Comparison of ENCODE assay signal across 8 mouse cellular contexts in the genomic region with DNA sequence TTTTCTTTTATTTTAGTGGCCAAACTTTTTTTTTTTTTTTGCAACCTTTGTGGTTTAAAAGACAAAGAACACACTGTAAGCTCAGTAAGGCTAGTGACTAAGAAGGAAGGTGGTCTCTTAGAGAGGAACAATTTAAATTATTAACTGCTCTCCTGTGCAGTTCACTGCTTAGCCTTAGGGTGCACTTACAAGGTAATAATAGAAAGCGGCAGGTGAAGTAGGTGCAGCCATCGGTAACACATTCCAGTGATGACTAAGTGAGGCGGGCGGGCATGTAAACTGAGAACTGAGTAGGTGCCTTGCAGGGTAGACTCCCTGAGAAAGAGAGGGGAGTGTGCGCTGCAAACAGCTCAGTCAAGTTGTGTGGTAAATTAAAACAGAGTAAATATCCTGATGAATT. TPM values are rescaled to one million over a fixed set of nuclear protein-coding genes. Genes with fewer than 3 reads are reported as not detected.
DNase-seq lines count a peak whose midpoint lies in the region; ATAC-seq and TF ChIP-seq lines count a peak whose summit lies in the region.

No protein-coding gene starts in this region.

- H3K27ac ChIP-seq in heart, embryonic 14.5 days (replicated peaks in 1 of 2; ENCODE audit: control insufficient read depth in 1 of 2, insufficient read depth in 1 of 2, low read depth in 2 of 2, low read length in 2 of 2): no peak overlapping the region
- H3K27ac ChIP-seq in intestine, embryonic 14.5 days (ENCODE audit: low read depth): no peak overlapping the region
- H3K27ac ChIP-seq in liver, postnatal 0 days (ENCODE audit: low read depth): no peak overlapping the region

- ATAC-seq in heart, embryonic 14.5 days (ENCODE audit: insufficient number of reproducible peaks, insufficient read depth, low FRiP score, low read depth): no peak
- ATAC-seq in intestine, embryonic 14.5 days (replicated peaks; ENCODE audit: low FRiP score, low TSS enrichment, low read depth): no peak
- ATAC-seq in liver, postnatal 0 days: no peak

- H3K9ac ChIP-seq in heart, embryonic 14.5 days (ENCODE audit: low read length): peak overlapping the region; percentile 76
- H3K9ac ChIP-seq in intestine, embryonic 14.5 days (ENCODE audit: low read length): peak overlapping the region; percentile 89; the same call in 1 of the 2 replicates
- 0 out of 2 replicates have a peak overlapping the region, but pooled peaks have one; percentile 9 for H3K9ac ChIP-seq in liver, postnatal 0 days (replicated peaks)

- H3K4me2 ChIP-seq in heart, embryonic 14.5 days (ENCODE audit: low read length): peak overlapping the region; percentile 88
- H3K4me2 ChIP-seq in intestine, embryonic 14.5 days (ENCODE audit: low read length): peak overlapping the region; percentile 81
- H3K4me2 ChIP-seq in liver, postnatal 0 days (ENCODE audit: low read depth, low read length): peak overlapping the region; percentile 86

- 30% methylated on average over 5 of the region's 5 CpGs for whole genome bisulfite sequencing in heart, embryonic 14.5 days
- 50% methylated on average over 5 of the region's 5 CpGs for WGBS in intestine, embryonic 14.5 days
- WGBS in liver, postnatal 0 days (ENCODE audit: insufficient replicate concordance): 71% methylated on average over 5 of the region's 5 CpGs

- intact Hi-C loops in heart, postnatal 10 days (cut with DNase I): no loop called here

- DNase-seq in heart, postnatal 10 days: no peak
- peak; percentile 42 for DNase-seq in ZHBTc4 (ENCODE audit: low read depth, low spot score)
- DNase-seq in intestine, embryonic 14.5 days (ENCODE audit: low spot score): no peak
- DNase-seq in liver, postnatal 0 days: no peak
- DNase-seq in layer of hippocampus, postnatal 36 days: no peak
- no peak for DNase-seq in layer of hippocampus, postnatal 10 days (ENCODE audit: low spot score in 2 of 2)
- no peak for DNase-seq in T-cell, adult 2 months (ENCODE audit: low spot score)

- peaks cover 2 to 20% of the 10 kb centered on the region in 2 experiments for H3K4me1 ChIP-seq in heart, embryonic 14.5 days (ENCODE audit: control insufficient read depth in 2 of 2, insufficient read depth in 2 of 2, low read length in 2 of 2)
- peaks cover 19% of the 10 kb centered on the region for H3K4me1 ChIP-seq in intestine, embryonic 14.5 days (replicated peaks; ENCODE audit: control insufficient read depth, insufficient read depth, low read length)
- peaks cover 21% of the 10 kb centered on the region for H3K4me1 ChIP-seq in liver, postnatal 0 days (ENCODE audit: insufficient read depth)

- no peak for TF ChIP-seq CTCF in liver, postnatal 0 days (IDR thresholded peaks at IDR 0.05; ENCODE audit: low read depth)

- no peaks in the 10 kb centered on the region for H3K9me3 ChIP-seq in heart, embryonic 14.5 days (ENCODE audit: control insufficient read depth, low read length)
- H3K9me3 ChIP-seq in intestine, embryonic 14.5 days (ENCODE audit: control insufficient read depth, low read length): no peaks in the 10 kb centered on the region
- H3K9me3 ChIP-seq in liver, postnatal 0 days (ENCODE audit: low read length): no peaks in the 10 kb centered on the region

- H3K36me3 ChIP-seq in heart, embryonic 14.5 days (ENCODE audit: control insufficient read depth, insufficient read depth, low read length): peaks cover 9% of the 10 kb centered on the region
- peaks cover 7% of the 10 kb centered on the region for H3K36me3 ChIP-seq in intestine, embryonic 14.5 days (ENCODE audit: control insufficient read depth, insufficient read depth, low read length)
- peaks cover 9% of the 10 kb centered on the region; the same call in 1 of the 2 replicates for H3K36me3 ChIP-seq in liver, postnatal 0 days (replicated peaks; ENCODE audit: insufficient read depth, low read length)

- TF ChIP-seq EP300 in liver, postnatal 0 days (IDR thresholded peaks at IDR 0.05; ENCODE audit: low read depth): no peak

- peak overlapping the region; percentile 0 to 62; a peak in 3 of 4 replicates for H3K4me3 ChIP-seq in heart, embryonic 14.5 days (ENCODE audit: control insufficient read depth in 1 of 2, insufficient read depth in 1 of 2, low read depth in 1 of 2, low read length in 2 of 2)
- peak overlapping the region; percentile 97 for H3K4me3 ChIP-seq in intestine, embryonic 14.5 days (ENCODE audit: low read depth, low read length)
- H3K4me3 ChIP-seq in liver, postnatal 0 days (ENCODE audit: low read depth, low read length): peak overlapping the region; percentile 96

- no peaks in the 10 kb centered on the region for H3K27me3 ChIP-seq in heart, embryonic 14.5 days (ENCODE audit: control insufficient read depth, insufficient read depth, low read length)
- H3K27me3 ChIP-seq in intestine, embryonic 14.5 days (replicated peaks; ENCODE audit: control insufficient read depth, insufficient read depth, low read length): no peaks in the 10 kb centered on the region
- H3K27me3 ChIP-seq in liver, postnatal 0 days (ENCODE audit: insufficient read depth, low read length): no peaks in the 10 kb centered on the region

RNA-seq across cellular contexts. Expression of gene Pex12, which starts 1.4 kb away (rescaled TPM):
- 9.0 and 9.2 TPM in 2 replicates for polyA plus RNA-seq in heart, embryonic 14.5 days (2014; fragmentation: Nextera tagmentation; extraction: Ambion mirVana)
- 10 to 100 TPM; 12.8 to 12.9 TPM for total RNA-seq in heart, postnatal 10 days (2021)
- polyA plus RNA-seq in intestine, embryonic 14.5 days (2014; fragmentation: Nextera tagmentation; extraction: Ambion mirVana): 15.5 and 17.3 TPM in 2 replicates
- polyA plus RNA-seq in liver, postnatal 0 days (2015; fragmentation: Nextera tagmentation; extraction: Ambion mirVana): 6.8 and 7.1 TPM in 2 replicates
- total RNA-seq in layer of hippocampus, postnatal 36 days (2021): 1 to 10 TPM; 7.9 to 9.9 TPM
- 10 to 100 TPM in 1 of 2 experiments, 1 to 10 TPM in 1; 9.2 to 11.1 TPM for total RNA-seq in layer of hippocampus, postnatal 10 days (2021)

RNA-seq across cellular contexts. Expression of gene Ap2b1, which starts 4.9 kb away (rescaled TPM):
- 44.6 and 46.5 TPM in 2 replicates for polyA plus RNA-seq in heart, embryonic 14.5 days (2014; fragmentation: Nextera tagmentation; extraction: Ambion mirVana)
- 10 to 100 TPM; 73.2 to 81.4 TPM for total RNA-seq in heart, postnatal 10 days (2021)
- polyA plus RNA-seq in intestine, embryonic 14.5 days (2014; fragmentation: Nextera tagmentation; extraction: Ambion mirVana): 65.1 and 68.2 TPM in 2 replicates
- polyA plus RNA-seq in liver, postnatal 0 days (2015; fragmentation: Nextera tagmentation; extraction: Ambion mirVana): 7.6 and 8.3 TPM in 2 replicates
- total RNA-seq in layer of hippocampus, postnatal 36 days (2021): 100 to 1,000 TPM; 329 to 361 TPM
- total RNA-seq in layer of hippocampus, postnatal 10 days (2021): 100 to 1,000 TPM; 337 to 348 TPM

RNA-seq across cellular contexts. Expression of gene Slfn14, which starts 17.2 kb away (rescaled TPM):
- 0.15 and 0.32 TPM in 2 replicates for polyA plus RNA-seq in heart, embryonic 14.5 days (2014; fragmentation: Nextera tagmentation; extraction: Ambion mirVana)
- under 1 TPM; 0.10 to 0.15 TPM for total RNA-seq in heart, postnatal 10 days (2021)
- 0.08 and 0.14 TPM in 2 replicates for polyA plus RNA-seq in intestine, embryonic 14.5 days (2014; fragmentation: Nextera tagmentation; extraction: Ambion mirVana)
- polyA plus RNA-seq in liver, postnatal 0 days (2015; fragmentation: Nextera tagmentation; extraction: Ambion mirVana): 14.3 and 14.8 TPM in 2 replicates
- total RNA-seq in layer of hippocampus, postnatal 36 days (2021): not detected
- total RNA-seq in layer of hippocampus, postnatal 10 days (2021): under 1 TPM in 1 of 2 experiments, not detected in 1; 0.09 TPM

Comparison
In these comparisons a context has a peak if more than half of its experiments do, and no peak if none do; other contexts are left out.
1. H3K4me3 ChIP-seq: peak in every context shown above with its lines; median percentile 97 in intestine, embryonic 14.5 days; 96 in liver, postnatal 0 days; 31 in heart, embryonic 14.5 days.
2. H3K9ac ChIP-seq: peak in every context shown above with its lines; median percentile 89 in intestine, embryonic 14.5 days; 76 in heart, embryonic 14.5 days; 9 in liver, postnatal 0 days.
3. RNA of gene Ap2b1, which starts 4.9 kb away (total RNA-seq): 329 to 361 TPM in layer of hippocampus, postnatal 36 days and 337 to 348 TPM in layer of hippocampus, postnatal 10 days; 73.2 to 81.4 TPM in heart, postnatal 10 days; every median in the first group is over 4 times any median in the second.
4. Peak in every context shown above with its lines, with median percentiles within 50 percentile points of each other: H3K4me2 ChIP-seq.